Mouse (Mus musculus) right cerebral cortex, postnatal 36 days (tissue): Measurements from ENCODE around the gene Ruvbl2.
A peak's percentile ranks its signal among the peaks of the same experiment; 100 is the strongest.

Source experiments
- DNase-seq, 2 experiments: peaks; one replicate each; pipeline ENCODE4 v3.0.0; 2022; ENCODE audit warnings: low spot score in 2 of 2, mixed read lengths in 1 of 2

Ruvbl2 gene

DNA sequence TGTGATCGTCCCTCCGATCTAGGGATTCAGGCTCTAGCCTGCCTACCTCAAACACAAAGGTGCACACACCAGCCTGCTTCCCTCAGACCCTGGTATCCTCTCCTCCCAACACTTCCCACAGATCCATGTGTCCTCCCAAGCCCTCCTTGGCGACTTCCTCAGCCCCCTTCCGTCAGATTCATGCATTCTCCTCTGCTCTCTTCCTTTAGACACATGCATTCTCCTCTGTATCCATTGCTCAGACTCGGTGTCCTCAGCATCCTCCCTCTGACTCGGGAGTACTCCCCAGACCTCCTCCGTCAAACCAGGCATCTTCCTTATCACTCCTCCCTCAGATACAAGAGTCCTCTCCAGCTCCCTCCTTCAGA, 4.1 kb downstream of the Ruvbl2 start:
- no peak for DNase-seq

GRCm38 (mm10) chr7:45426556-45426955, 11.3 kb downstream of the Ruvbl2 start:
- DNase-seq: no peak

DNA sequence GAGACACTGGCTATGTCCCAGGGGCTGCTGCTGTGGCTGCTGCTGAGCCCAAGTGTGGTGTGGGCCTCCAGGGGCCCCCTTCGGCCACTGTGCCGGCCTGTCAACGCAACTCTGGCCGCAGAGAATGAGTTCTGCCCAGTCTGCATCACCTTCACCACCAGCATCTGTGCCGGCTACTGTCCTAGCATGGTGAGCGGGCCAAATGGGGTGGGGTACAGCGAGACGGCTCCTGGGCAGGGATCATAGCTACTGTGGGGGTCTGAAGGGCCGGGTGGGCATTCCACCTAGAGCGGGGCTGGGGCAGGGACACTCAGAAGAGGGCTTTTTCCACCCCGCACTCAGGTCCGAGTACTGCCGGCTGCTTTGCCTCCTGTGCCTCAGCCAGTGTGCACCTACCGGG, 16.7 kb downstream of the Ruvbl2 start:
- DNase-seq: no peak

- DNase-seq: no peak
Measured at GRCm38 (mm10) chr7:45420615-45420919, 17.3 kb downstream of the Ruvbl2 start, which contains the start of gene Lhb. Lhb (plus strand) TSS chr7:45420820.

DNA sequence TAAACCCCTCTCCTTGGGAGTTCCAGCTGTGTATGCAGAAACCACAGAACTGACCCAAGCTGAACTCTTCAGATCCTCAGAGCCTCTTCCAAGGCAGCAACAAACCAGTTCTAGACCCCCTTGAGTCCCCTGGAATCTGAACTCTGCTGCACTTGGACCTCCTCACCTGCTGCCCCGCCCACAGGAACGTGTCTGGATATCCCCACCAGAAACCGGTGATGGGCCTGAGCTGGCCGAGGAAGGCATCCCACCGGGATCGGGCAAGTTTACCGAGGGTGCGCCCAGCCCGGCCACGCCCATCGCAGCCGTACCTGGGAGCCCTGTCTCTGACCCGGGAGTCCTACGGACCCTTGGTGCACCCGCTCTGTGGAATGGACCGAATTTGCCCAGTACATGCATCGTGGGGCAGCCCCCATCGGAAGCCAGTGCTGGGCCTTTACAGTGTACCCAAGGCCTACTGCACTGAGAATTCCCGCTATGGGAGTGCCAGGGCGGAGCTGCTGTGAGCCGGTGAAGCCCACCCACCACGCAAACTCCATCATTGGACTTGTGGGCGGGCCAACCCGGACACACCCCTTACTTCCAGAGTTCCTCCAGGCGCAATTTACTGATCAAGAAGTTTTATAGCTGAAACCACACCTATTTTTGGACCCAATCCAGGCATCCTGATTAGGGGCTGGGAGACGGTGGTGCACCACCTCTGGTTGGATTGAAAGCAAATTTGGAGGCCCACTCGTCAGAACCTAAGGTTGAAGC, 17.9 kb downstream of the Ruvbl2 start:
- DNase-seq: no peak

GRCm38 (mm10) chr7:45417962-45418492, 19.9 kb downstream of the Ruvbl2 start:
- no peak for DNase-seq

DNA sequence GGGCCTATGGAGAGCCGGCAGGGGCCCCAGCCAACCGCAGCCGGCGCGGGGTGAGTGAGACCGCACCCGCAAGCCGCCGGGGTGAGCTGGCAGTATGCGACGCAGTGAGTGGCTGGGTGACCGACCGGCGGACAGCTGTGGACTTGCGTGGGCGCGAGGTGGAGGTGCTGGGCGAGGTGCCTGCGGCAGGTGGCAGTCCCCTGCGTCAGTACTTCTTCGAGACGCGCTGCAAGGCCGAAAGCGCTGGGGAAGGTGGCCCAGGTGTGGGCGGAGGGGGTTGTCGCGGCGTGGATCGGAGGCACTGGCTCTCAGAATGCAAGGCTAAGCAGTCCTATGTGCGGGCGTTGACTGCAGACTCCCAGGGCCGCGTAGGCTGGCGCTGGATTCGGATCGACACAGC, 22.3 kb downstream of the Ruvbl2 start:
- peak; percentile 20 to 43 for DNase-seq

DNA sequence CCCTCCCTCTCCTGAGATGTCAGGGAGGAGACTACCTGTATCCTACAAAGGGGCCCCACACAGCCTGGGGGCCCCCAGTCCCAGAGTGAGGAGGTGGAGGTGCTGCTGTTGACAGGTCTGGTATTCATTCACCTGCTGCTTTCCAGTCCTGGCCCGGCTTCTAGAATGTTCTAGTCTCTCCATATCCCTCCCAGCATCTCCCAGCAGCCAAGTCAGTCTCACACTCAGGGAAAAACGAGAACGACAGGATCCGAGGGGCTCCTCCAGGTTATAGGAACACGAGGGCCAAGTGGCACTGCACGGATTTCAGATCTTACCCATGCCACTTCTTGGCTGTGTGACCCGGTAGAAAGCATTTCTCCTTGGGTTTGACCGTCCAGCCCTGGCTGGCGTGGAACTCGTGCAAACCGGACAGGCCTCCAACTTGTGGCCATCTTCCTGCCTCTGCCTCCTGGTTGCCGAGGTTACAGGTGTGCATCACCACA, 23.1 kb downstream of the Ruvbl2 start:
- DNase-seq: no peak

- DNase-seq: no peak
Measured at GRCm38 (mm10) chr7:45413864-45414739, 23.8 kb downstream of the Ruvbl2 start.

- no peak for DNase-seq
Measured at GRCm38 (mm10) chr7:45413113-45413863, 24.6 kb downstream of the Ruvbl2 start, which contains the start of gene Ntf5. Ntf5 (plus strand) TSS chr7:45413695.

DNA sequence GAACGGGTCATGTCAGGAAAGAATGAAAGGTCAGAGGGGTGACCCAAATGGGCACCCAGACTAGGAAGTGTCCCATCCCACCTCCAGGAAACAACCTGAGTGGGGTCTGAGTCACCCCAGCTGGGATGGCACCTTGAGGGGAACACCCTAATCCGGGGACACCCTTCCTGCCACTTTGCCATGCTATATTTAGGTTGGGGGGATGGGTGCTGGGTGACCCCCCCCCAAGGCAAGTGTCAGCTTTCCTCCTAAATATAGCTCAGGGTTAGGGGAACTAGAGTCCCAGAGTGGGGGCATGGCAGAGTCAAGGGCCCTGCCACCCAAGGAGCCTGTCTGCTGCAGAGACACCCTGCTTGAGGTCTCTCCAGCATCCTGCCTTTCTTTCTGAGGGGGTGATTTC, 25.5 kb downstream of the Ruvbl2 start:
- no peak for DNase-seq

GRCm38 (mm10) chr7:45409497-45410163, 28.3 kb downstream of the Ruvbl2 start:
- no peak for DNase-seq

- no peak for DNase-seq
Measured at GRCm38 (mm10) chr7:45408949-45409348, 28.9 kb downstream of the Ruvbl2 start.

GRCm38 (mm10) chr7:45408351-45408750, 29.5 kb downstream of the Ruvbl2 start:
- DNase-seq: no peak

DNA sequence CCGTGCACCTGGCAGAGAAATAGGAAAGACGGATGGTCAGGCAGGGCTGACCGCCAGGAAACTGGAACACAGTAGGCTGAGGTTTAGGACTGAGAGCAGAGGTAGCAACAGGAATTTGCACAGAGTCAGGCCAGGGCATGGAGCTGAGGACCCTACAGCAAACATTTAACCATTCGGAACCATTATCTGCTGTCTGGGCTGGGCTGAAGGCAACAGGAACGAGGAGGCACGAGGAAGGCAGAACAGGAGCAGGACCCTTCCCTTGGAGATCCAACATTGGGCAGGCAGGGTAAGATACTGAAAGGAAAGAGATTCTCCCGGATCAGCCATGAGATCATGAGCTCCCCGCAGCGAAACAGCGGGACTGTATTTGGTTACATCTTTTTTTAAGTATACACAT, 30.1 kb downstream of the Ruvbl2 start:
- DNase-seq: no peak

- DNase-seq: no peak
Measured at GRCm38 (mm10) chr7:45406157-45407156, 31.4 kb downstream of the Ruvbl2 start.

GRCm38 (mm10) chr7:45405091-45406075, 32.5 kb downstream of the Ruvbl2 start, which contains the start of gene Kcna7:
Kcna7 (plus strand) TSS chr7:45405653.
- no peak for DNase-seq

- no peak for DNase-seq
Measured at GRCm38 (mm10) chr7:45403532-45404261, 34.2 kb downstream of the Ruvbl2 start.
